Mouse (Mus musculus): ENCODE results near the gene Gm3417.
"Not testable (repeated sequence)": the region's sequence is repeated elsewhere in the genome, so short reads cannot be mapped to it uniquely, and the experiment has no call there.

Gene Gm3417

GRCm38 (mm10) chr17:14958686-14959327 lies 19.8 kb downstream of the Gm3417 start:
- no peak for DNase-seq

DNA sequence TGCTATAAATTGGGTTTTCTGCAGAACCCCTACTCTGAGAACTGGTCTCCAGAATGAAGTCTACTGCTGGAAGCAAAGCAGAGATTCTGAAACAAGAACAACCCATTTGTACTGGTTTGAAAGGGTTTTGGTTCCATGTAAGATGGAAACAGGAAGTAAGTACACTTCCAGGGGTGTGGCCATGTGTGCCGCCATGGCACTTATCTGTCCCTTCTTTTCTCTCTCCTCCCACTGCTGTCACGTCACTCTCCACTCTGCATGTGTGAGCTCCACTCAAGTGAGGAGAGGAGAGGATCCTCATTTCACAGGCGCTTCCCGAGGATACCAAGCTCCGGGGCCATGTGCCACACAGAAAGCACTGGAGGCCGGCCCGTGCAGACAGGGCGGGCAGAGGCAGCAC lies 25.1 kb downstream of the Gm3417 start:
- DNase-seq = no peak

DNA sequence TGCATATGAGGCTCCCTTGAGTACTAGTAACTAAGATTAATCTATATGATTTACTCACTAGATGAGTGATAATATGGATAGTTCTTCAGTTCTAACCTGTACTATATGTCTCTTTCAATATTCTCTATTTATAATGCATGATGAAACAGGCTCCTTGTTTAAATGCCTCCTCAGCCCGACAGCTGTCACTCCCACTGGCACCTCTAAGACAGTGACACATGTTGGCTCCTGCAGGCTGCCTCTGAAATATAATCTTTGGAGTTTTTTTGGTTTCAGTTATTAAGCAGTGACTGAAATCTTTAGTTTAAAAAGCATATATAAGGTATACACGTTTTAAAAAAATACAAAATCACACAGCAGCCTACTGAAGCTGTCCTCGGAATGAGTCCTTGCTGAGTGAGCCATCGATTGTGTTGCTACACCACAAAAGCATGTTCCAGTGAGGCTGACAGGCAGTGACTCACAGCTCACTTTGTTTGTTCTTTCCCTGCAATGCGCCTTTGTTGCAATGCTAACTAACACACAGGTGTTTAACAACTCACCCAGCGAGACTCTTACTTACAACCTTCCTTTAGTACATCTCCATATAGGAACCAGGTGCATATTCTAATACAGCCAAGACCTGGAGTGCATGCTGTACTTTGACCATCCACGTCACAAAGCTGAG lies 29.3 kb downstream of the Gm3417 start:
- no peak for DNase-seq

DNA sequence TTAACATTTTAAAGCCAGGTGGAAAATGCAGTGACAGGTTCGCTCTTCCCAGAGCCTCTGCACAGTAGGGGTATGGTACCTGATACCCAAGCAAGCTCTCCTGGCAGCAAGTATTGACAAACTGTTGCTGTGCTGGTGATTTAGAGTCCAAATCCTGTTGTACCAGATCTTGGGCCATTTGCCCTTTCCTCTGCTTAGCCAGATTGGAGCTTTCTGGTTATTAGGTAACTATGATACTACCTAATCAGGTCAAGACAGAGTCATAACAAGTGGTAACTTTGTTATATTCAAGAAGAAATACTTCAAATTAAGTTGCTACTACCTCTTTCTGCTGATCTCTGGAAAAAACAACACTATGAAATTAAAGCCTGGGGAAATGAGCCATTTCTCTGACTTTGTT lies 34.0 kb downstream of the Gm3417 start:
- no peak for DNase-seq

- no peak for DNase-seq
These were observed 34.9 kb downstream of the Gm3417 start for GRCm38 (mm10) chr17:14943729-14944059.

DNA sequence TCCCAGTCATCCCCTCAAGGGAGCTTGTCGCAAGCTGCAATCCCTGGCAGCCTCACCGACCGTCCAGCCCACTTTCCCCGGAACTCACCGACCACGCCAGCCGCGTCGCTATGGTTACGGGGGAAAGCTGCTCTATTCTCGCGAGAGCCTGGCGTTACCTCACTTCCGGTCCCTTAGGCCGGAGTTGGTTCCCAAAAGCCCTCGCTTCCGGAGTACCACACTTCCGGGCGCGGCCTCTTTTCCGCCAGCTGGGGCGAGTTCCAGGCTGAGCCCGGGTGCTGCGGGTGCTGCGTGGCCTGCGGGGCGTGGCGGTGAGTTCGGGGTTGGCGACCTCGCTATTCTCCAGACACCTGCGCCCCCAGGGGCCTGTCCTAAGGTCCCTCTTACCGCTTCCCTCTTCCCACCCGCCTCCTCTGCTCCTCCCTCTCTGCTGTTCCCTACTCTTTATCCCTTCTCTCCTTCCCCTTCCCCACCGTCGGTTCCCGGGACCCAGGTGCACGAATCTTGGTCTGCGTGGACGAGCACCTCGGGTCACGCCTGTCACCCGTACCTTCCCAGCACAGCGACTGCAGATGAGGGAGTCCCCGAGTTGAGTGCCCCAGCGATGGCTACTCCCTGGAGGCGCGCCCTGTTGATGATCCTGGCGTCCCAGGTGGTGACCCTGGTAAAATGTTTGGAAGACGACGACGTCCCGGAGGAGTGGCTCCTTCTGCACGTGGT lies 35.4 kb downstream of the Gm3417 start, which contains the start of the genes Wdr27 and 1600012H06Rik:
TSS of gene Wdr27 (minus strand) at position 150 of the 720 bp plus-strand sequence.
TSS of gene 1600012H06Rik (plus strand) at position 176 of the 720 bp plus-strand sequence.
- peak; percentile 95 to 97 for DNase-seq

DNA sequence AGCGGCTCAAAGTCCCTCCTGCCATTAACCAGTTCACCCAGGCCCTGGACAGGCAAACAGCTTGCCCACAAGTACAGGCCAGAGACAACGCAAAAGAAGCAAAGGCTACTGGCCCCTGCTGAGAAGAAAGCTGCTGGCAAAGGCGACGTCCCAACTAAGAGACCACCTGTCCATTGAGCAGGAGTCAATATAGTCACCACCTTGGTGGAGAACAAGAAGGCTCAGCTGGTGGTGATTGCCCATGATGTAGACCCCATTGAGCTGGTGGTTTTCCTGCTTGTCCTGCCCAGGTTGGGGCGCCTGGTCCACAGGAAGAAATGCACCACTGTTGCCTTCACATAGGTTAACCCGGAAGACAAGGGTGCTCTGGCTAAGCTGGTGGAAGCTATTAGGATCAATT lies 36.4 kb downstream of the Gm3417 start:
- DNase-seq = not testable (repeated sequence)

DNA sequence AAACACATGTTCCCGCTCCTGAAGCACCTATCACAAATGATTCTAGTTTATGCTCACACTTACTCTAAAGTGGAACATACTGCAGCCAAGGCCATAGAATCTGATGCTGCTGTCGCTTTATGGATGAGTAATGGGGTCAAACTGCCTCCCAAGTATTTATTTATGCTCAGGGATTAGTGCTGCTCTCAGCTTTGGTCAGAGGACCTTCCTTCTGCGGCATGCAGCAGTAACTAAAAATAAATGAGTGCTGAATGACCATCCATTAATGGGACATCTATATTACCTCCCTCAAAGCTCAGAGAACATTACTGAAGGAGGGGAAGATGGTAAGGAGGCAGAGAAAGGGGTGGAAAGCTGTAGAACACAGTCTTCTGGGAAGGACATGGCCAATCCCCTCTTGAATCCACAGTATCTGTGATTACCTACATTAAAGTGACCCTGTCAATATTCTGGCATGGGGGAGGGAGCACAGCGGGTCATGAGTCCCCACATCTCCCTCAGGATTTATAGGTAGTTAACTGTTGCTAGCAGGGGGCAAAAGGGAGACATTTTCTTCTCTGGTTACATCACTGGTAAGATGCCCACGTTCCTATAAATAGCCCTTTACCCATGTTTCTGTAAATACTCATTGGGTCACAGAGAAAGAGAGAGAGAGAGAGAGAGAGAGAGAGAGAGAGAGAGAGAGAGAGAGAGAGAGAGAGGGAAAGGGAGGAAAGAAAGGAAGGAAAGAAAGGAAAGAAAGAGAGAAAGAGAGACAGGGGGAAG lies 42.6 kb downstream of the Gm3417 start:
- DNase-seq = no peak

DNA sequence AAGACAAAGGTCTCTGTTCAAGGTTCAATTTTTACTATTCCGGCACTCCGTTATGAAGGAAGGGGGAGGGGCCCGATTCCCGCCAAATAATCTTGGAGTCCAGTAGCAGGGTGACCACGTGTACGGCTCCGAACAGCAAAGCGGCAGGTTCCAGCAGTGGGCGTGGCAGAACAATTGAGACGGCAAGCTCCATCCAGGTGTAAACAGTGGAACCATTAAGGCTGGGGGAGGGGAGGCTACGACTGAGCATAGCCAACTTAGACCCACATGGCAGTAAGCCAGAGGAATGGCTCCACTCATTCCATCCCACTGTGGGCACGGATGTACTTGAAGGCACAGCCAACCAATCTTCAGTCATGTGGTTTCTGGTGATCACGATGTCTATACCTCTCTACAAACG lies 43.3 kb downstream of the Gm3417 start:
- DNase-seq = not testable (repeated sequence)

- DNase-seq = no peak
These were observed 47.1 kb downstream of the Gm3417 start for GRCm38 (mm10) chr17:14931469-14931868.

DNA sequence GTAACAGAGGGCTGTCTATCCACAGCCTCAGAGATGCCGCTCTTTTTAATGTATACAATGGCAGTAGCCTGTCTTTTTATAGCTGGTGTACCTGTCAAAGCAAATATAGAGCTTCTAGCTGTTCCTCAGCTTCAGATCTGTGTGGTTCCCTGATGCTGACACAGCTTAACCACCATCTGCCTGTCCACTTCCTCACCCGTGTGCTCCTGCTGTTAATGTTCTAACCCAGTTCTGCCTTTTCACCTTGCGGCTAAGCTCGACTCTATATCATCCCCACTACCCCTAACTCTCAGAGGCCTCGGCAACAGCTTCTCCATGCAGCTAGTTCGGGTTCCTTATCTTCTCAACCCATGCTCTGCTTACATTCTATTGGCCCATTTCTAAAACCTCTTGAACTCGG lies 47.9 kb downstream of the Gm3417 start:
- DNase-seq = no peak

GRCm38 (mm10) chr17:14928631-14929030 lies 50.0 kb downstream of the Gm3417 start:
- no peak for DNase-seq

DNA sequence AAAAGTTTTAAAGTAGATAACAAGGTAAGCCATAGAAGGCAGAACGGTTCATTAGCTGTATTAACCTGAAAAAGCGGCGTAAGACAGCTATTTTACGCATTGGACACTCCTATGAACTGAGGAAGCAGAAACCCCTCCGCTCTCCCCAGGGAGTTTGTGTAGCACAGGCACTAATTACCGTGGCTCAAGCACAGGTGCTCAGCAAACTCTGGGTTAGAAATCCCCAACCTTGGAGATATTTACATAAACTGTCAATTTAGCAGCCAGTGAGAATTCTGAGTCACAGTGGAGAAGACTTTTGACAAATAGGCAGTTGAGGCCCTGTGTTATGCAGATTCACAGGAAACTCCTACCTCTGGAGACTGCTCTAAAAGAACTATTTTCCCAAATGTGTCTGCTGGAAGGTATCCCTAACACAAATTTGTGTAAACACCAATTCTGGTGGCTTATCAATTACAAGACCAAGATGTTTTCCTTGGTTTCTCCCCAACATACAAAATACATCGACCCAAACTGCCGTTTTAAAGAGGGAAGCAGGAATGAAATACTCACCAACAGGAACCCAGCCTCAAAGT lies 50.9 kb downstream of the Gm3417 start:
- DNase-seq = no peak

DNA sequence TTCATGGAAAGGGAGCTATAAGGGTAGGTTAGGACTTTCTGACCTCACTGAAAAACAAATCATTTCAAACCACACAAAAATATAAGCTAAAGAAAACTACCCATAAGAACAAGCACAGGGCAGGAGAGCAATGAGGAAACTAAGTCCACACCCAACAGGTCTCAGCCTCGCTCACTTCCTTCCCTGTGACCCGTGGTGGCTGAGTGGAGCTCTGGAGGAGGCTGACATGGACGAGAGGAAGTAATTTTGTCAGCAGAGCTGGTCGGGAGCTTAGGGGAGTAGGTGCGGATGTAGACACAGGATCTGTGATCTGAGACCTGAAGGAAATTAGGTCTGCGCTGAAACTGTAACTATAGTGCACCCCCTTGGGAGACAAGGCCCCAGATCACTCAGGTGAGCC lies 57.0 kb downstream of the Gm3417 start:
- DNase-seq = no peak

DNA sequence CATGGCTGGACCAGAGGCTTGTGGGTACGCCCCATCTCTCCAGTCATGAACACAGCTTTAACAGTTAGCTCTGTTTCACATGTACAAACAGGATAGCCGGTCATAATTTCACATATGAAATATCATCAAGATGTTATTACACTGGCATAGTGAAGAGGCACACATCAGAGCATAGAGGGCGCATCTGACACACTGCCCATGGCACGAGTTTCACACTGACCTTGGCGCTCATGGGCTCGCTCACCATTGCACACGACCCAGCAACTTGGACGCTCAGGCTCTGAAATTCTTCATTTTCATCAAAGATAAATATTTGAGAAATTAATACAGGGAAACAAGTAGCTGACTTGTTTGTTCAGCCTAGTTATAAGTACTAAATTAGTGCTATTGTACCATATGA lies 60.7 kb downstream of the Gm3417 start:
- DNase-seq = no peak

DNA sequence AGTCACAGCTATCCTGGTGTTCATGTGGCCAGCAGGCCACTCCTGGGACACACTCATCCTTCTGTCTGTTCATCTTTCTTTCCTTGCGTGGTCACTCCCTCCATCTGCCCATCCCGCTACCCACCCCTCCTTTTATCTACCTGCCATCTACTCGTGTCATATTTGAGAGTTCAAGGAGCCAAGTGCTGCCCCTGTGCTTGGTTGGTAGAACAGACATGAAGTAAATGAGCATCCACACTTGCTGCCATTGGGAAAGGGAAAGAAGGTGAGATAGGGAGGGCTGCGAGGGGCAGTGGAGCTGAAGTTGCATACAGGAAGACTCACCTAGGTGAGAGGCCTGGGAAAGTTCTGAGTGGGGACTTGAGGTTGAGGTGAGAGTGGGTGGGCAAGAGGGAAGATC lies 64.2 kb downstream of the Gm3417 start:
- no peak for DNase-seq

Data from thymus, adult 18-20 months (tissue).